ENCODE assay signal across 8 mouse cellular contexts in the genomic region with DNA sequence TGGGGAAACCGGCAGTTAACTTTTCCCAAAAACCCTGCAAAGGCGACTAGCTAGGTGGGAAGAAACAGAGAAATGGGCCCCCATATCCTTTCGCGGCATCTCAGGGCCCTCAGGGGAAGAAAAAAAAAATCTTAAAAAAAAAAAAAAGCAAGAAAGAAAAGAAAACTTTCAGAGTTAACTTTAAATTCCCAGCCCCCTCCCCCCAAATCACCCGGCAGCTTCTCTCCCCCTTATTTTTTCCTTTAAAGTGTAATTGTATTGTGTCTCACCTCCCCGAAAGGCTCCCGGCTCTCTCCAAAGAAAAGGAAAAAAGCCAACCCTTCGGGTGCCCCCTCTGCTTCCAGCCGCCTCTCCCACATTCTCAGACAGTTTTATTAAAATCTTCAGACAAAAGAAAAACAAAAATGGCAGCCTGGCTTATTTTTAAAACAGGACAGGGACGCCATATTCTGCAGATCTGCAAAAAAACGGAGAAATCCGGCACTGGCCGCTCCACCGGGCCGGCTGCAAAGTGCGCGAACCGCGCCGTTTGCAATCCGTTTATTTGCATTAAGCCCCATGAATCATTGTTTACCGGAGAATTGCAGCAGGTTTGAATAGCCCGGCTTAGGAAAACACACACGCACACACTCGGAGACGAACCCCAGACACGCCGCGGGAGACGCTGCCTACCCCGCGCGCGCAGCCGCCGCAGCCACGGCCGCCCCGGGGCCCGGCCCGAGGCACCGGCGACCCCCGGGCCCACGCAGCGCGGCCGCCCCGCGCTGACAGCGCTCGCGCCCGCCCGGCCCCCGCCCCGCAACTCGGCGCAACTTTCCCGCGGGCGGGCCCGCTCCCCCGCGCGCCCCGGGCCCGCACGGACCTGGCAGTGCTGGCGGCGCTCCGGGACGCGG. TPM values are rescaled to one million over a fixed set of nuclear protein-coding genes. Genes with fewer than 3 reads are reported as not detected.
DNase-seq lines count a peak whose midpoint lies in the region; ATAC-seq and TF ChIP-seq lines count a peak whose summit lies in the region.

No protein-coding gene starts in this region.

- peak overlapping the region; percentile 96 for H3K27ac ChIP-seq in heart, embryonic 13.5 days (replicated peaks)
- peak overlapping the region; percentile 67 for H3K27ac ChIP-seq in macrophage
- H3K27ac ChIP-seq in stomach, embryonic 14.5 days (ENCODE audit: low read length): peak overlapping the region; percentile 91

- H3K4me1 ChIP-seq in heart, embryonic 13.5 days: peaks cover 50% of the 10 kb centered on the region
- peaks cover 24% of the 10 kb centered on the region for H3K4me1 ChIP-seq in stomach, embryonic 14.5 days (ENCODE audit: control insufficient read depth, insufficient read depth, low read length)

- H3K4me3 ChIP-seq in C2C12 (ENCODE audit: insufficient read depth, poor library complexity, severe bottlenecking) (peak overlapping the region; percentile 43), macrophage (ENCODE audit: inconsistent target) (peak overlapping the region; percentile 80)
- H3K4me3 ChIP-seq in heart, embryonic 13.5 days: peak overlapping the region; percentile 87
- peak overlapping the region; percentile 79 for H3K4me3 ChIP-seq in stomach, embryonic 14.5 days (ENCODE audit: low read depth, low read length)

- no peaks in the 10 kb centered on the region for H3K27me3 ChIP-seq in C2C12 (ENCODE audit: control insufficient read depth, insufficient read depth, insufficient read length)
- H3K27me3 ChIP-seq in heart, embryonic 13.5 days (replicated peaks): no peaks in the 10 kb centered on the region
- H3K27me3 ChIP-seq in stomach, embryonic 14.5 days (ENCODE audit: control insufficient read depth, insufficient read depth, low read length): no peaks in the 10 kb centered on the region

- H3K79me2 ChIP-seq in C2C12 (ENCODE audit: control insufficient read depth, insufficient read depth) (peaks cover 4% of the 10 kb centered on the region), macrophage (ENCODE audit: inconsistent target) (peaks cover 51% of the 10 kb centered on the region)

- H3K4me2 ChIP-seq in heart, embryonic 13.5 days: peak overlapping the region; percentile 93
- H3K4me2 ChIP-seq in stomach, embryonic 14.5 days (replicated peaks; ENCODE audit: low read depth, low read length): peak overlapping the region; percentile 95

- H3K36me3 ChIP-seq in C2C12 (ENCODE audit: control insufficient read depth, insufficient read depth) (no peaks in the 10 kb centered on the region), macrophage (ENCODE audit: inconsistent target) (no peaks in the 10 kb centered on the region)
- no peaks in the 10 kb centered on the region for H3K36me3 ChIP-seq in heart, embryonic 13.5 days
- no peaks in the 10 kb centered on the region for H3K36me3 ChIP-seq in stomach, embryonic 14.5 days (ENCODE audit: control insufficient read depth, insufficient read depth, low read length)

- DNase-seq in adrenal gland, adult 2 months: peak; percentile 64
- DNase-seq in adrenal gland, postnatal 4 days (ENCODE audit: low spot score in 2 of 2): no peak
- DNase-seq in cerebellum, adult 8-10 months: peak; percentile 50
- DNase-seq in kidney, postnatal 10 days: peak; percentile 54

- no peak for TF ChIP-seq CTCF in C2C12 (IDR thresholded peaks at IDR 0.05; ENCODE audit: control insufficient read depth, insufficient read depth, insufficient read length)

- ATAC-seq in heart, embryonic 13.5 days (ENCODE audit: extremely low read depth, insufficient number of reproducible peaks, low FRiP score, low TSS enrichment): 0 out of 2 replicates have a peak, but pooled peaks have one; percentile 9
- ATAC-seq in stomach, embryonic 14.5 days (ENCODE audit: insufficient number of reproducible peaks, insufficient read depth, low FRiP score, low read depth): no peak

- no peaks in the 10 kb centered on the region for H3K9me3 ChIP-seq in heart, embryonic 13.5 days
- no peaks in the 10 kb centered on the region for H3K9me3 ChIP-seq in stomach, embryonic 14.5 days (ENCODE audit: control insufficient read depth, low read depth, low read length)

- H3ac ChIP-seq in C2C12 (ENCODE audit: control insufficient read depth, insufficient read length, low read depth): peak overlapping the region; percentile 80

- H3K9ac ChIP-seq in heart, embryonic 13.5 days: peak overlapping the region; percentile 100
- H3K9ac ChIP-seq in stomach, embryonic 14.5 days (replicated peaks; ENCODE audit: low read depth, low read length): peak overlapping the region; percentile 99

- H3K79me3 ChIP-seq in C2C12 (ENCODE audit: low read depth): peaks cover 3% of the 10 kb centered on the region

- WGBS in heart, embryonic 13.5 days: under 1% methylated on average over 53 of the region's 74 CpGs
- WGBS in macrophage (ENCODE audit: missing documents): 1% methylated on average over 61 of the region's 74 CpGs
- under 1% methylated on average over 61 of the region's 74 CpGs for WGBS in stomach, embryonic 14.5 days

TF ChIP-seq in C2C12, 6 proteins besides CTCF, POLR2A, EP300 and RAD21:
- TF ChIP-seq CEBPB (IDR thresholded peaks at IDR 0.05; ENCODE audit: low read depth) (no peak), MAX (IDR thresholded peaks at IDR 0.05) (no peak), MYOD1 (IDR thresholded peaks at IDR 0.05; ENCODE audit: control insufficient read depth, insufficient read length, low read depth) (no peak), USF1 (IDR thresholded peaks at IDR 0.05; ENCODE audit: low read depth) (no peak), MYOG (IDR thresholded peaks at IDR 0.05; ENCODE audit: control insufficient read depth, extremely low read depth, insufficient read length) (no peak), FOSL1 (IDR thresholded peaks at IDR 0.05; ENCODE audit: insufficient read depth, low read length, poor library complexity, severe bottlenecking) (no peak)

RNA-seq across cellular contexts. Expression of a gene that starts 0.4 kb away (rescaled TPM):
- total RNA-seq in adrenal gland, adult 2 months (2021): 10 to 100 TPM; 21.2 to 28.2 TPM
- polyA plus RNA-seq in adrenal gland, adult 2 months (2012; rRNA removed): 57.7 and 66.7 TPM in 2 replicates
- total RNA-seq in adrenal gland, postnatal 4 days (2021): 10 to 100 TPM; 68.0 to 69.9 TPM
- polyA plus RNA-seq in C2C12 (2012; fragmentation: generic; extraction: Trizol) (9.9 TPM), macrophage (2018) (19.1 to 32.8 TPM (median 21.2 TPM) in 3 replicates)
- 19.2 and 20.9 TPM in 2 replicates for polyA plus RNA-seq in heart, embryonic 13.5 days (2015; fragmentation: Nextera tagmentation; extraction: Ambion mirVana)
- 10 to 100 TPM in 14 of 26 experiments, 1 to 10 TPM in 12; 1.9 to 23.4 (median 10.7) TPM for total RNA-seq in macrophage (2018; cell fraction: chromatin; rRNA removed)
- total RNA-seq in macrophage (2018; cell fraction: cytosol; rRNA removed): 10 to 100 TPM in 25 of 26 experiments, 1 to 10 TPM in 1; 8.2 to 30.2 (median 19.3) TPM
- 10 to 100 TPM in 15 of 26 experiments, 1 to 10 TPM in 11; 4.0 to 31.8 (median 12.7) TPM for total RNA-seq in macrophage (2018; cell fraction: nucleus; rRNA removed)
- 31.2 and 32.3 TPM in 2 replicates for polyA plus RNA-seq in stomach, embryonic 14.5 days (2014; fragmentation: Nextera tagmentation; extraction: Ambion mirVana)

RNA-seq across cellular contexts. Expression of a gene that starts 50.2 kb away (rescaled TPM):
- total RNA-seq in adrenal gland, adult 2 months (2021): under 1 TPM; 0.20 to 0.21 TPM
- 0.51 and 0.60 TPM in 2 replicates for polyA plus RNA-seq in adrenal gland, adult 2 months (2012; rRNA removed)
- total RNA-seq in adrenal gland, postnatal 4 days (2021): under 1 TPM; 0.34 to 0.70 TPM
- polyA plus RNA-seq in C2C12 (2012; fragmentation: generic; extraction: Trizol) (0.15 TPM), macrophage (2018) (not detected in 3 replicates)
- polyA plus RNA-seq in heart, embryonic 13.5 days (2015; fragmentation: Nextera tagmentation; extraction: Ambion mirVana): 0.09 TPM in 2 replicates
- 1 to 10 TPM in 8 of 26 experiments, under 1 TPM in 16, not detected in 2; 0.29 to 4.8 (median 0.82) TPM for total RNA-seq in macrophage (2018; cell fraction: chromatin; rRNA removed)
- total RNA-seq in macrophage (2018; cell fraction: cytosol; rRNA removed): under 1 TPM in 7 of 26 experiments, not detected in 19; 0.03 to 0.08 (median 0.06) TPM
- 1 to 10 TPM in 10 of 26 experiments, under 1 TPM in 15, not detected in 1; 0.15 to 7.2 (median 0.74) TPM for total RNA-seq in macrophage (2018; cell fraction: nucleus; rRNA removed)
- 0.20 and 0.27 TPM in 2 replicates for polyA plus RNA-seq in stomach, embryonic 14.5 days (2014; fragmentation: Nextera tagmentation; extraction: Ambion mirVana)

Comparison
In these comparisons a context has a peak if more than half of its experiments do, and no peak if none do; other contexts are left out.
1. DNase-seq: peak in adrenal gland, adult 2 months (single experiment), cerebellum, adult 8-10 months (single experiment) and kidney, postnatal 10 days (single experiment); none in adrenal gland, postnatal 4 days (0 of 2).
2. Peak in every context shown above with its lines, with median percentiles within 50 percentile points of each other: H3K4me3 ChIP-seq and H3K27ac ChIP-seq.